Mouse (Mus musculus): Measurements from ENCODE around the gene Smarca1.

The Smarca1 gene

GRCm38 (mm10) chrX:47764440-47764839 is 128.3 kb downstream of the Smarca1 start:
- WGBS: 77% methylated on average over 1 of the region's 1 CpGs

GRCm38 (mm10) chrX:47760212-47760611 is 132.6 kb downstream of the Smarca1 start:
- 29% methylated on average over 1 of the region's 1 CpGs for WGBS

All from cerebral cortex, adult 2 months (tissue).